Mouse (Mus musculus): ENCODE results near the gene Zdhhc6. TPM values are rescaled to one million over a fixed set of nuclear protein-coding genes. Genes with fewer than 3 reads are reported as not detected.

Zdhhc6 gene
- total and polyA plus RNA-seq, 3 experiments = 33.8 to 62.8 (median 50.4) TPM

DNA sequence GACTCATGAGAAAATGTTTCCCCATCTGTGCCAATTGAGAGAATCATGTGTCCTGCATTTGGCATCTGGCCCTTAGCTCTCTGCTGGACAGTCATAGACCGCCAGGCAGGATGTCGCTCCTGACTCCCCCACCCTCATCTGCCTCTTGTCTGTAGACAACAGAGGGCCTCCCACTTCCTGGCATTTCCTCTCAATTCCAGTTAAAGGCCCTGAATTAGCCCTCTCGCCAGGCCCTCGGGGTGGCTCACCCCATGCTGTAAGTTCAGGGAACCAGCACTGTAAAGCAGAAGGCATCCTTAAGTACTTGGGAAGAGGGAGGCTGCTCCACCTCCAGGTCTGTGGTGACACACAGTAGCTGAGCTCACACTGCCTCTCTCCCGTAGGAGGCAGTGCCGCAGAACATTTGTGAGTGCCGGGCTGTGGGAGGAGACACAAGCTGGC lies 71.0 kb downstream of the Zdhhc6 start:
- ATAC-seq (ENCODE audit: extremely low read depth, insufficient number of reproducible peaks, low FRiP score, poor library complexity, severe bottlenecking) = no peak

DNA sequence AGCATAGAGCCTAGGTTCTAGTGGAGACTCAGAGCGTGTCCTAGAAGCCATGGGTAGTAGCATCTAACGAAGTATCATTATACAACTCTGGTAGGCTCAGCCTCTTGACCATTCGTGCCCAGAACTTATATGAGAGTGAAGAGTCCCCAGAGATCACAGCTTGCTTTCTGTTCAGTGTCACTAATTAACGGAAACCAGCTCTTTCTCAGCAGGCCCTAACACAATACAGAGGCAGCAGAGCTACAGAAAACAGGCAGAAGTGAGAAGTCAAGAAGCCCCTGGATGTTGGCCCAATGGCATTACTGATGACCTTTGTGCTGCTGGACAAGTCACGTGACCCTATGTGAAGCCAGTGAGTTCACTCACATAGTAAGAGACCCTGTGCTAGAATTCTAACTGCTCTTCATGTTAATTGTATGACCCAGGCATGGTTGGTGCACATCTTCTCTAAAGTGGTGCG lies 74.6 kb downstream of the Zdhhc6 start, which contains the start of gene Gucy2g:
Gene Gucy2g (minus strand): TSS at position 51 of the 460 bp plus-strand sequence.
- peaks cover 57% of the 10 kb centered on the region for H3K27me3 ChIP-seq (ENCODE audit: insufficient read depth, low read length)
- TF ChIP-seq POLR2AphosphoS5 (IDR thresholded peaks at IDR 0.05; ENCODE audit: insufficient replicate concordance, low read depth, low read length) (no peak), GATA1 (IDR thresholded peaks at IDR 0.05; ENCODE audit: borderline replicate concordance, low read length) (no peak), CTCF (IDR thresholded peaks at IDR 0.05; ENCODE audit: low read depth, low read length) (no peak), TAL1 (conservative IDR thresholded peaks at IDR 0.05; ENCODE audit: low read depth, low read length) (no peak), GATA2 (IDR thresholded peaks at IDR 0.05; ENCODE audit: borderline replicate concordance, low read depth, low read length) (no peak)
- DNase-seq (ENCODE audit: low spot score) (no peak), ATAC-seq (ENCODE audit: extremely low read depth, insufficient number of reproducible peaks, low FRiP score, poor library complexity, severe bottlenecking) (no peak)
- no peaks in the 10 kb centered on the region for H3K4me1 ChIP-seq (ENCODE audit: insufficient read depth, low read depth, low read length)
- no peak within 1 kb of the TSS for H3K4me3 ChIP-seq (ENCODE audit: low read depth, low read length)
- H3K9me3 ChIP-seq (replicated peaks) = no peaks in the 10 kb centered on the region
- no peaks in the 10 kb centered on the region for H3K36me3 ChIP-seq (replicated peaks)

More for the DNA sequence above, 71.0 kb downstream of the Zdhhc6 start:
- Histone ChIP-seq H3K9me3 (replicated peaks) (no peaks in the 10 kb centered on the region), H3K4me1 (ENCODE audit: insufficient read depth, low read depth, low read length) (peaks cover 2% of the 10 kb centered on the region; the same call in 1 of the 2 replicates), H3K4me3 (ENCODE audit: low read depth, low read length) (no peak overlapping the region), H3K36me3 (replicated peaks) (no peaks in the 10 kb centered on the region), H3K27me3 (ENCODE audit: insufficient read depth, low read length) (peaks cover 66% of the 10 kb centered on the region)
- TF ChIP-seq POLR2AphosphoS5 (IDR thresholded peaks at IDR 0.05; ENCODE audit: insufficient replicate concordance, low read depth, low read length) (no peak), CTCF (IDR thresholded peaks at IDR 0.05; ENCODE audit: low read depth, low read length) (no peak), GATA2 (IDR thresholded peaks at IDR 0.05; ENCODE audit: borderline replicate concordance, low read depth, low read length) (no peak), GATA1 (IDR thresholded peaks at IDR 0.05; ENCODE audit: borderline replicate concordance, low read length) (no peak), TAL1 (conservative IDR thresholded peaks at IDR 0.05; ENCODE audit: low read depth, low read length) (no peak)
- DNase-seq (ENCODE audit: low spot score) = no peak

DNA sequence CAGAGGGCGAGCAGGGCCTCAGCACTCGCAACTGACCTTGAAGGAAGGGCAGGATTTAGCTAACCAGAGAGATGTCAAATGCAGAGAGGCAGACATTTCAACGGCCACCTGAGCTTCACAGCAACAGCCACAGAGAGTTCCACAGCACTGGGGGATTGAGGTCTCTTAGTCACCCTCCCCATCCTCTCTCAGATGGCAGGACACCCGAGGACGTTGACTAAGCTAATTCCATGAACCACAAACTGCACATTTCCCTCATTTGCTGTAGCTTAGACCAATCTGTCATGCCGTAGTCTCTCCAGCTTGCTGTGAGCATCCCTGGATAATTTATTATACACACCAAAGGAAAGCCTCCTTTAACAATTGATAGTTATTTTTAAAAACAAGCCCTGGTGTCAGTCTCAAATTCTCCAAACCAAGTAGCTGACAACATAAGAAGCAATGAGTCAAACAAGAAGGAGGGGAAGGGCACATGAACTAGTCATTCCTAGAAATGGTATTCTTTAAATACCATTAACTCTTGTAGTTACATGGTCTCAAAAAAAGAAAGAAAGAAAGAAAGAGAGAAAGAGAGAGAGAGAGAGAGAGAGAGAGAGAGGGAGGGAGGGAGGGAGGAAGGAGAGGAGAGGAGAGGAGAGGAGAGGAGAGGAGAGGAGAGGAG lies 75.9 kb downstream of the Zdhhc6 start:
- ATAC-seq (ENCODE audit: extremely low read depth, insufficient number of reproducible peaks, low FRiP score, poor library complexity, severe bottlenecking) = no peak
- TF ChIP-seq POLR2AphosphoS5 (IDR thresholded peaks at IDR 0.05; ENCODE audit: insufficient replicate concordance, low read depth, low read length) = no peak
- TF ChIP-seq GATA1 (IDR thresholded peaks at IDR 0.05; ENCODE audit: borderline replicate concordance, low read length) = no peak
- no peak for TF ChIP-seq GATA2 (IDR thresholded peaks at IDR 0.05; ENCODE audit: borderline replicate concordance, low read depth, low read length)
- TF ChIP-seq CTCF (IDR thresholded peaks at IDR 0.05; ENCODE audit: low read depth, low read length) = no peak
- no peak for TF ChIP-seq TAL1 (conservative IDR thresholded peaks at IDR 0.05; ENCODE audit: low read depth, low read length)
- H3K9me3 ChIP-seq (replicated peaks) = no peaks in the 10 kb centered on the region
- no peak overlapping the region for H3K4me3 ChIP-seq (ENCODE audit: low read depth, low read length)
- no peaks in the 10 kb centered on the region for H3K36me3 ChIP-seq (replicated peaks)
- DNase-seq (ENCODE audit: low spot score) = no peak
- H3K27me3 ChIP-seq (ENCODE audit: insufficient read depth, low read length) = peaks cover 55% of the 10 kb centered on the region
- H3K4me1 ChIP-seq (ENCODE audit: insufficient read depth, low read depth, low read length) = no peaks in the 10 kb centered on the region

DNA sequence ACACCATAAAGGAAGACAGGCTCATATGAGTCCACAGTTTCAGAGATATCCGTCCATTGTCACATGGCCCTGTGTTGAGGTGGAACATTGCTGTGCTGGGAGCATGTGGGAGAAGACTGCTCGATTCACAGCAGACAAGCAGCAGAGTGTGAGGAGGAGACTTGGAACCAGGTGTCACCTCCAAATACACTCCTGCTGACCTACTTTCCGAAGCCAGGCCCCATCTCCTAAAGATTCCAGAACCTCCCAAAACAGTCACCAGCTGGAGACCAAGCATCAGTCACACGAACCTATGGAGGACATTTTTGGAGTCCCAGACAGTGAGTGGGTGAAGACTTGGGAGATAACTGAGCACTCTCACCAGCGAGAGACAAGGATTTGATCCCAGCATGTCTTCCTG lies 79.3 kb downstream of the Zdhhc6 start:
- no peak overlapping the region for H3K4me3 ChIP-seq (ENCODE audit: low read depth, low read length)
- ATAC-seq (ENCODE audit: extremely low read depth, insufficient number of reproducible peaks, low FRiP score, poor library complexity, severe bottlenecking) = no peak
- TF ChIP-seq TAL1 (conservative IDR thresholded peaks at IDR 0.05; ENCODE audit: low read depth, low read length) (no peak), CTCF (IDR thresholded peaks at IDR 0.05; ENCODE audit: low read depth, low read length) (no peak), POLR2AphosphoS5 (IDR thresholded peaks at IDR 0.05; ENCODE audit: insufficient replicate concordance, low read depth, low read length) (no peak), GATA1 (IDR thresholded peaks at IDR 0.05; ENCODE audit: borderline replicate concordance, low read length) (no peak), GATA2 (IDR thresholded peaks at IDR 0.05; ENCODE audit: borderline replicate concordance, low read depth, low read length) (no peak)
- no peaks in the 10 kb centered on the region for H3K4me1 ChIP-seq (ENCODE audit: insufficient read depth, low read depth, low read length)
- DNase-seq (ENCODE audit: low spot score) = no peak
- peaks cover 37% of the 10 kb centered on the region for H3K27me3 ChIP-seq (ENCODE audit: insufficient read depth, low read length)
- H3K36me3 ChIP-seq (replicated peaks) = no peaks in the 10 kb centered on the region
- H3K9me3 ChIP-seq (replicated peaks) = no peaks in the 10 kb centered on the region

DNA sequence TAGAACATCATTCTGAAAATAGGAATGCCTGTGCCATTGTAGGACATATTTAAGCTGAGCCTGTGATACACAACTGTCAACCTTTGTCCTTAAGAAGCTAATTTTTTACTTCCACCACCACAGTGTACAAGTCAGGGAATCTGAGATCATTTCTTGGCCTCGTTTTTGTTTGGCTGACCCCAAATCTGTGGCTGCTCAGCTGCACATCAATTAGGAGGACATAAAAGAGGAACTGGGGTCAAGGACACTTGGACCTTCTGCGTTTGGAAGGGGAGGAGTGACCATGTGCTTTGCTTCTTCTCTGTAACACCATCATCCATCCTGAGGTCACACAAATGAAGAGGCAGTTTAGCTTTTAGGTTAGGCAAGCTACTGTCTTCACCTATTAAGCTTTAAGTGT lies 79.8 kb downstream of the Zdhhc6 start:
- Histone ChIP-seq H3K36me3 (replicated peaks) (no peaks in the 10 kb centered on the region), H3K27me3 (ENCODE audit: insufficient read depth, low read length) (peaks cover 34% of the 10 kb centered on the region), H3K4me3 (ENCODE audit: low read depth, low read length) (no peak overlapping the region), H3K9me3 (replicated peaks) (no peaks in the 10 kb centered on the region), H3K4me1 (ENCODE audit: insufficient read depth, low read depth, low read length) (no peaks in the 10 kb centered on the region)
- ATAC-seq (ENCODE audit: extremely low read depth, insufficient number of reproducible peaks, low FRiP score, poor library complexity, severe bottlenecking) (no peak), DNase-seq (ENCODE audit: low spot score) (no peak)
- TF ChIP-seq GATA2 (IDR thresholded peaks at IDR 0.05; ENCODE audit: borderline replicate concordance, low read depth, low read length) (no peak), POLR2AphosphoS5 (IDR thresholded peaks at IDR 0.05; ENCODE audit: insufficient replicate concordance, low read depth, low read length) (no peak), GATA1 (IDR thresholded peaks at IDR 0.05; ENCODE audit: borderline replicate concordance, low read length) (no peak), CTCF (IDR thresholded peaks at IDR 0.05; ENCODE audit: low read depth, low read length) (no peak), TAL1 (conservative IDR thresholded peaks at IDR 0.05; ENCODE audit: low read depth, low read length) (no peak)

DNA sequence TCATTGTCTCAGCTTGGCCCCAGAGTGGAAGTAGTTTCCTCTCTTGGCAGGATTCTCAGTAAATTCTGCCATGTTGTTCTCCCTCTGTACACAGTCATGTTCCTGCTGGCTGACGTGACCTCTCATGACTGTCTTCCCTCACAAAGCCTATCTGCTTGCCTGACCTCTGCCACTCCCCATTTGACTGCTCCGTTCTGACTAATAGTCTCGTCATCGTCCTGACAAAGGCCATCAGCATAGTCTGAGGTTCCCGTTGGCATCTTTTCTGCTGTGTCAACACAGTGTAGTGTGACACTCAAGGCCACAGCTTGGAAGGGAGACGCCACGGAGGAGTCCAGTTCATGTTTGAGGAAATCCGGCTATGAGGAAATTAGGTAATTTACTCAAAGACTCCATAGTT lies 83.7 kb downstream of the Zdhhc6 start:
- no peak overlapping the region for H3K4me3 ChIP-seq (ENCODE audit: low read depth, low read length)
- DNase-seq (ENCODE audit: low spot score) (no peak), ATAC-seq (ENCODE audit: extremely low read depth, insufficient number of reproducible peaks, low FRiP score, poor library complexity, severe bottlenecking) (no peak)
- H3K4me1 ChIP-seq (ENCODE audit: insufficient read depth, low read depth, low read length) = no peaks in the 10 kb centered on the region
- TF ChIP-seq GATA2 (IDR thresholded peaks at IDR 0.05; ENCODE audit: borderline replicate concordance, low read depth, low read length) = no peak
- TF ChIP-seq GATA1 (IDR thresholded peaks at IDR 0.05; ENCODE audit: borderline replicate concordance, low read length) = no peak
- TF ChIP-seq TAL1 (conservative IDR thresholded peaks at IDR 0.05; ENCODE audit: low read depth, low read length) = no peak
- TF ChIP-seq CTCF (IDR thresholded peaks at IDR 0.05; ENCODE audit: low read depth, low read length) = no peak
- no peak for TF ChIP-seq POLR2AphosphoS5 (IDR thresholded peaks at IDR 0.05; ENCODE audit: insufficient replicate concordance, low read depth, low read length)
- H3K36me3 ChIP-seq (replicated peaks) = no peaks in the 10 kb centered on the region
- peaks cover 35% of the 10 kb centered on the region for H3K27me3 ChIP-seq (ENCODE audit: insufficient read depth, low read length)
- no peaks in the 10 kb centered on the region for H3K9me3 ChIP-seq (replicated peaks)
